Mouse (Mus musculus): Measurements from ENCODE around the gene Fndc3b.

- no peak for TF ChIP-seq CTCF (IDR thresholded peaks at IDR 0.05; ENCODE audit: low read depth)
- no peak for TF ChIP-seq EP300 (IDR thresholded peaks at IDR 0.05; ENCODE audit: low read depth)
These were observed 227.3 kb downstream of the Fndc3b start for GRCm38 (mm10) chr3:27483762-27484161.

All from liver, embryonic 14.5 days (tissue).